Mouse (Mus musculus): ENCODE results near the gene Cacna2d3. TPM values are rescaled to one million over a fixed set of nuclear protein-coding genes. Genes with fewer than 3 reads are reported as not detected.

Cacna2d3 gene
- polyA plus RNA-seq, 1 experiment from 2014 or later, result 16.2 TPM

DNA sequence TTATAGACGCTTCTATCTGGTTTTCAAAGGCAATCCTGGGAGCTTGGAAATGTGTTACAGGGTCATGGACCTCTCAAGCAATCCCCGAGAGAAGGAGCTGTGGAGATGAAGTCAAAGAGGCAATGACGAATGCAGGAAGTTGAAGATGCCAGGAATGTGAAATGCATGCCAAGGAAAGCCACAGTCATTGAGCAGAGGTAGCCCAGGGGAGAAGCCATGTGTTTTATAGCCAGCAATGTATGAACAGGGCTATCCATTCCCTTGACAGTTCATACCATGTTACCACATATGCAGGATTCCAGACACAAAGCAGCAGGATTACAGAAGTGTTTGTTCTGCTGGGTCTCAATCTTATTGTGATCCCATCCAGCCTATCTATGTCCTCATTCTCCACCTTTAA, 359.2 kb downstream of the Cacna2d3 start:
- H3K36me3 ChIP-seq (ENCODE audit: control insufficient read depth, insufficient read depth, low read length), result no peaks in the 10 kb centered on the region
- WGBS, result 74% methylated on average over 3 of the region's 3 CpGs
- H3K27ac ChIP-seq (ENCODE audit: low read depth, low read length), result no peak overlapping the region
- H3K4me3 ChIP-seq (ENCODE audit: low read depth, low read length), result no peak overlapping the region
- DNase-seq (ENCODE audit: low spot score, missing footprints) (peak; percentile 49), ATAC-seq (ENCODE audit: low FRiP score) (no peak)
- no peak overlapping the region for H3K9ac ChIP-seq (ENCODE audit: low read length)
- H3K4me2 ChIP-seq, result no peak overlapping the region
- no peaks in the 10 kb centered on the region for H3K4me1 ChIP-seq (ENCODE audit: control insufficient read depth, insufficient read depth, low read length)
- no peaks in the 10 kb centered on the region for H3K27me3 ChIP-seq (ENCODE audit: control insufficient read depth, insufficient read depth, low read length)
- no peaks in the 10 kb centered on the region for H3K9me3 ChIP-seq (ENCODE audit: control insufficient read depth, low read length)

DNA sequence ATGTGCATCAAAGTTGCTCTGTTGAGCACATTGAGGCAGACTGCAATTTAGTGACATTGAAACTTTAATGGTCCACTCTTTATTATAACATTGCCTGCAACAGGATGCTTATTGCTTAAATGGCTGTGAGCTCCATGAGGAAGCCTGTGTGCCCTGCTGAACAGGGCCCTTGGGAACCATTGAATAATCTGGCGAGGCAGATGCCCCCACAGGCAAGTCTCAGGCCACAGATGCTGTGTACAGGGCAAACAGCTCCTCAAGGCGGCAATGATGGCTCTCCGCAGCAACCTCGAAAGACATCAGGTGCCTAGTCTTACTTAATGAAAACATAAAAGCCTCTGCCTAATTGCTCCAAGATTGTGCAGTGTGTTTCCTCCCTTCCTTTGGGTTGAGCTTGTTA, 371.0 kb downstream of the Cacna2d3 start:
- Histone ChIP-seq H3K9me3 (ENCODE audit: control insufficient read depth, low read length) (no peaks in the 10 kb centered on the region), H3K9ac (ENCODE audit: low read length) (no peak overlapping the region), H3K27ac (ENCODE audit: low read depth, low read length) (no peak overlapping the region), H3K36me3 (ENCODE audit: control insufficient read depth, insufficient read depth, low read length) (no peaks in the 10 kb centered on the region), H3K4me3 (ENCODE audit: low read depth, low read length) (no peak overlapping the region), H3K4me2 (no peak overlapping the region), H3K4me1 (ENCODE audit: control insufficient read depth, insufficient read depth, low read length) (no peaks in the 10 kb centered on the region), H3K27me3 (ENCODE audit: control insufficient read depth, insufficient read depth, low read length) (no peaks in the 10 kb centered on the region)
- no peak for ATAC-seq (ENCODE audit: low FRiP score)
- WGBS, result 72% methylated on average over 4 of the region's 4 CpGs
- DNase-seq (ENCODE audit: low spot score, missing footprints), result no peak

DNA sequence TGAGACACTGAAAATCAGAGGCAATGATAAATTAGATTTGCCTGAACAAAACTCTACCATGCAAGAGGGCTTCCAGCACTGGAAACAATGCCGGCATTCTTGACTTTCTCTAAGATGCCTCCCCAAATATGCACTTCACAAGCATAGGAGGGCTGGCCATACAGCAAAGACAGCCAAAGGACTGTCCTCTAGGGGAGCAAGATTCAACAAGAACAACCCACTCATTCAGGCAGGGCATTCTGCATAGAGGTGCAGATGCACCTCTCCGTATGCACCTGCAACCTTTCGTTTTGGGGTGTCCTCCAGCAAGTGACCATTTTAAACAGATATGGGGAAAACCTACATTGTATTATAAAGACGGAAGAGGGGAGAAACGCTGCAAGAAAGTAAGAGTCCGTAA, 380.1 kb downstream of the Cacna2d3 start:
- H3K4me2 ChIP-seq, result no peak overlapping the region
- 90% methylated on average over 6 of the region's 6 CpGs for WGBS
- DNase-seq (ENCODE audit: low spot score, missing footprints), result peak; percentile 72
- H3K9ac ChIP-seq (ENCODE audit: low read length), result no peak overlapping the region
- H3K4me3 ChIP-seq (ENCODE audit: low read depth, low read length), result no peak overlapping the region
- H3K27ac ChIP-seq (ENCODE audit: low read depth, low read length), result 0 out of 2 replicates have a peak overlapping the region, but pooled peaks have one; percentile 5
- peaks cover 4% of the 10 kb centered on the region; the same call in 1 of the 2 replicates for H3K4me1 ChIP-seq (ENCODE audit: control insufficient read depth, insufficient read depth, low read length)
- no peak for ATAC-seq (ENCODE audit: low FRiP score)
- H3K27me3 ChIP-seq (ENCODE audit: control insufficient read depth, insufficient read depth, low read length), result no peaks in the 10 kb centered on the region
- no peaks in the 10 kb centered on the region for H3K9me3 ChIP-seq (ENCODE audit: control insufficient read depth, low read length)
- H3K36me3 ChIP-seq (ENCODE audit: control insufficient read depth, insufficient read depth, low read length), result no peaks in the 10 kb centered on the region

DNA sequence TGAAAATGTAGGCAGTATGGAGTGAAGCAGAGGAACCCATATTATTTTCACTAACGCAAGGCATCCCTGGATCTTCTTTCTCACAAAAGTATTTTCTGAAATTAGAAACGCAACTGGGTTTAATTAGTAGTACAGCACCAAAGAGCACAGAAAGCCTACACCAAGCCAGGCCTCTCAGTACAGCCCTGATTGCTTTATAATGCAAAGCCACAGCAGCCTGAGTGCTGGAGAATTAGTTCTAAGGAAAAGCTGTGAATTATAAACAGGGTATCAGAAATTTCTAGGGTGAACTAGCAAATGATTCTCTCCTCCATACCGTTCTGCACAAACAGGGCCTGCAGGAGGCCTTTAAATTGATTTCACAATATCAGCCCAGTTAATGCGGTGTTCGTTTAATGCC, 380.9 kb downstream of the Cacna2d3 start:
- 51% methylated on average over 5 of the region's 5 CpGs for WGBS

DNA sequence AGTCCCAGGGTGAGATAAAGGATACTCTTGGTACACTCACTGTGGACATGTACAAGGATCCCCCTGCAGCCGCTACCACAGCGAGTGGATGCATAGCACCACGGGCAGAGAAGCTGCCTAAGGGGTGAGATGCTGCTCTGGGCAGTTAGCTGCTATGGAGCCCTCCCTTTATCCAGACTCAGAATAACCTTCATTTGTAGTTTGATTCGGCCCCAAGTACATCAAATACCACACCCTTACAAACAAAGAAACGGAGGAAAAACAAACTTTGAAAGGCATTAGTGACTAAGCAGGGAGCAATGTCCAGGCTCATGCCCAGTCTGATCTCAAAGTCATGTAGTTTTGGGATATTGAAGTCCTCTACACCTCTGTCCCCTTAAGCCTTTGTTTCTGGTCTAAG, 386.8 kb downstream of the Cacna2d3 start:
- no peak for DNase-seq (ENCODE audit: low spot score, missing footprints)
- 85% methylated on average over 5 of the region's 5 CpGs for WGBS

More for the DNA sequence above, 380.9 kb downstream of the Cacna2d3 start:
- Histone ChIP-seq H3K4me1 (ENCODE audit: control insufficient read depth, insufficient read depth, low read length) (peaks cover 4% of the 10 kb centered on the region; the same call in 1 of the 2 replicates), H3K4me2 (no peak overlapping the region), H3K27me3 (ENCODE audit: control insufficient read depth, insufficient read depth, low read length) (no peaks in the 10 kb centered on the region), H3K36me3 (ENCODE audit: control insufficient read depth, insufficient read depth, low read length) (no peaks in the 10 kb centered on the region), H3K4me3 (ENCODE audit: low read depth, low read length) (no peak overlapping the region), H3K9ac (ENCODE audit: low read length) (no peak overlapping the region), H3K9me3 (ENCODE audit: control insufficient read depth, low read length) (no peaks in the 10 kb centered on the region), H3K27ac (ENCODE audit: low read depth, low read length) (no peak overlapping the region)
- DNase-seq (ENCODE audit: low spot score, missing footprints) (peak; percentile 79), ATAC-seq (ENCODE audit: low FRiP score) (no peak)

DNA sequence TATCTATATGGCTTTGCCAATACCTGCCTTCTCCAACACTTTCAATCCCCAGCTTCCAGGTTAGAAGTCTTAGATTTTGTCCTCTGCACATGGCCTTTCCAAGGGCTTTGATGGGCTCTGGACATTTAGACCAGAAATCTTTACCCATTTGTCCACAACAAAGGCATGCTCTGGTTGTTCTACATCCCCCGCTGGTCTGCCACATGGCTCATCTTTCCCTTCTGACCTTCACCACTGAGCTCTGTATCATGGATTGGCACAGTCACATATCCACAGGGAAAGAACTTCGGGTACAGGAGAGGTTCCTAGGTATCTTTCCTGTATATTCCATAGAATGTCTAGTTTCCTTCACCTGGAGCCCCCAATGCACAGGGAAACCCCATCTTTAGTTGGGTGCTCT, 387.4 kb downstream of the Cacna2d3 start:
- no peak for ATAC-seq (ENCODE audit: low FRiP score)
- WGBS, result 95% methylated on average over 2 of the region's 2 CpGs
- no peaks in the 10 kb centered on the region for H3K36me3 ChIP-seq (ENCODE audit: control insufficient read depth, insufficient read depth, low read length)
- H3K27me3 ChIP-seq (ENCODE audit: control insufficient read depth, insufficient read depth, low read length), result no peaks in the 10 kb centered on the region
- no peak overlapping the region for H3K4me3 ChIP-seq (ENCODE audit: low read depth, low read length)
- DNase-seq (ENCODE audit: low spot score, missing footprints), result no peak
- no peaks in the 10 kb centered on the region for H3K4me1 ChIP-seq (ENCODE audit: control insufficient read depth, insufficient read depth, low read length)
- H3K27ac ChIP-seq (ENCODE audit: low read depth, low read length), result no peak overlapping the region
- no peak overlapping the region for H3K9ac ChIP-seq (ENCODE audit: low read length)
- H3K4me2 ChIP-seq, result no peak overlapping the region
- H3K9me3 ChIP-seq (ENCODE audit: control insufficient read depth, low read length), result no peaks in the 10 kb centered on the region

More for the DNA sequence above, 386.8 kb downstream of the Cacna2d3 start:
- no peak for ATAC-seq (ENCODE audit: low FRiP score)
- Histone ChIP-seq H3K9me3 (ENCODE audit: control insufficient read depth, low read length) (no peaks in the 10 kb centered on the region), H3K4me1 (ENCODE audit: control insufficient read depth, insufficient read depth, low read length) (no peaks in the 10 kb centered on the region), H3K4me3 (ENCODE audit: low read depth, low read length) (no peak overlapping the region), H3K9ac (ENCODE audit: low read length) (no peak overlapping the region), H3K4me2 (no peak overlapping the region), H3K27ac (ENCODE audit: low read depth, low read length) (no peak overlapping the region), H3K36me3 (ENCODE audit: control insufficient read depth, insufficient read depth, low read length) (no peaks in the 10 kb centered on the region), H3K27me3 (ENCODE audit: control insufficient read depth, insufficient read depth, low read length) (no peaks in the 10 kb centered on the region)

DNA sequence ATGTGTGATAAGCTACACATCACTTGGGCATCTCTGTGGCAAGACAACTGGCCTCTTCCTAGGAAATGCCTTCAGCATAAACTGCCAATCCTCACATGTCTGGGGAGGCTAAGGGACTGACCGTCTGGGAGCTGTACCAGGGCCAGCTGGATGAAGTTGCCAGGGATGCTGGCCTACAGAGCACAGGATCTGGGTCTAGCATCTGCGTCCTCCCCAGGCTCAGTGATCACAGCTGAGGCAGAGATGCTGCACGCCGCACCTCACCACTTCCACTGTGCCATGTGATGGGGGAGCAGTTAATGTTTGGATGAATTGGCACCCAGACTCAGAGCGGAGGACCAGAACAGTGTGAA, 397.3 kb downstream of the Cacna2d3 start:
- DNase-seq (ENCODE audit: low spot score, missing footprints) (no peak), ATAC-seq (ENCODE audit: low FRiP score) (no peak)
- H3K4me3 ChIP-seq (ENCODE audit: low read depth, low read length), result no peak overlapping the region
- 84% methylated on average over 5 of the region's 5 CpGs for WGBS
- H3K27ac ChIP-seq (ENCODE audit: low read depth, low read length), result no peak overlapping the region
- no peaks in the 10 kb centered on the region for H3K27me3 ChIP-seq (ENCODE audit: control insufficient read depth, insufficient read depth, low read length)
- H3K4me1 ChIP-seq (ENCODE audit: control insufficient read depth, insufficient read depth, low read length), result no peaks in the 10 kb centered on the region
- no peaks in the 10 kb centered on the region for H3K36me3 ChIP-seq (ENCODE audit: control insufficient read depth, insufficient read depth, low read length)
- no peak overlapping the region for H3K9ac ChIP-seq (ENCODE audit: low read length)
- no peak overlapping the region for H3K4me2 ChIP-seq
- peaks cover 3% of the 10 kb centered on the region; the same call in 1 of the 2 replicates for H3K9me3 ChIP-seq (ENCODE audit: control insufficient read depth, low read length)

DNA sequence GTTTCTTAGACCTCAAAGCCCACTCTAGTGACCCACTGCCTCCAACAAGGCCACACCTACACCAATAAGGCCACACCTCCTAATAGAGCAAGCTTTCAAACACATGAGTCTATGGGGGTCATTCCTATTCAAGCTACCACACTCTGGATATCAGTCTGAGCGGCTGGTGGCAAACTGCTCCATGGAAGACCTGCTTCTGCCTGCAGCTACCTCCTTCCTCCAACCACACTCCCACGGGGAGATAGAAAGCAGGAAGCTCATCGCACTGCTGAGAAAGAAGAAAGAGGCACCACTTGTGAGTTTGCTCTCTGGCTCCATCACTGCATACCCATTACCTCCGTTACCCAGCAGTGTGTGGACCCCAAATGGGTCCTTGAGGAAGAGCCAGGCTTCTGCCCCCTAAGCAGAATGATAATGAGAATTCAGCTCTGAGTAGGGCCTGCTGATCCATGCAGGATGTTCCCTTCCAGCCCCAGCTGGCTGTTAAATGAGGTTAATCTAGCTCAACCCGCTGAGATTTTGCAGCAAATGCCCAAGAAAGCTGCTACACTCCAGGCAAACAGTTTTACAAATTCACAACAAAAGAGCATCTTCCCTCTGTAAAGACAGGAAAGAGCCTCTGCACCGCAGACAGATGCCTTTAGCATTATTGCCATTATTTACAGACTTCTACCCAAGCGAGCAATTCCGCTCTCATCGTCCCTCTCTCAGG, 397.8 kb downstream of the Cacna2d3 start:
- no peak for ATAC-seq (ENCODE audit: low FRiP score)
- H3K9me3 ChIP-seq (ENCODE audit: control insufficient read depth, low read length), result peaks cover 3% of the 10 kb centered on the region; the same call in 1 of the 2 replicates
- H3K27ac ChIP-seq (ENCODE audit: low read depth, low read length), result no peak overlapping the region
- H3K9ac ChIP-seq (ENCODE audit: low read length), result no peak overlapping the region
- 85% methylated on average over 9 of the region's 9 CpGs for WGBS
- H3K4me3 ChIP-seq (ENCODE audit: low read depth, low read length), result no peak overlapping the region
- DNase-seq (ENCODE audit: low spot score, missing footprints), result no peak
- H3K27me3 ChIP-seq (ENCODE audit: control insufficient read depth, insufficient read depth, low read length), result no peaks in the 10 kb centered on the region
- H3K4me2 ChIP-seq, result no peak overlapping the region
- no peaks in the 10 kb centered on the region for H3K4me1 ChIP-seq (ENCODE audit: control insufficient read depth, insufficient read depth, low read length)
- H3K36me3 ChIP-seq (ENCODE audit: control insufficient read depth, insufficient read depth, low read length), result no peaks in the 10 kb centered on the region

DNA sequence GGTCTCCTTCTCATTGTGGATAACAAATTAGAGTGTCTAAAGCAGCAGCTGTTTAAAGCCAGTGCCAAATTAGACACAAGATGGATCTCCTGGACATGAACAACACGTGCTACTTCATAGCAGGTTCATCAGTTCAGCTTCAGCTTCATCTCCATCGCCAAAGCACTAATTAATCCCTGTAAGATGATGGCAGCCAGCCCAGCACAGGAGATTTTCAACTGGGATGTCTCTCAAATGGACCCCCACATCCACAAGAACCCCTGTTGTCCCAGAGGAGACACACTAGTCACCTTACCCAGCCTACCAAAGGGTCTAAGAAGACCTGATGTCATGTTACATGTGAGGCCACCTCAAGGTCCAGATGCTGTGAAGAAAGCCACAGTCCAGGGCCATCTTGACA, 408.2 kb downstream of the Cacna2d3 start:
- H3K9me3 ChIP-seq (ENCODE audit: control insufficient read depth, low read length), result no peaks in the 10 kb centered on the region
- WGBS, result 84% methylated on average over 2 of the region's 2 CpGs

More for the DNA sequence above, 408.2 kb downstream of the Cacna2d3 start:
- H3K27me3 ChIP-seq (ENCODE audit: control insufficient read depth, insufficient read depth, low read length), result no peaks in the 10 kb centered on the region
- no peaks in the 10 kb centered on the region for H3K36me3 ChIP-seq (ENCODE audit: control insufficient read depth, insufficient read depth, low read length)
- no peak for ATAC-seq (ENCODE audit: low FRiP score)
- DNase-seq (ENCODE audit: low spot score, missing footprints), result no peak
- no peaks in the 10 kb centered on the region; the same call in 1 of the 2 replicates for H3K4me1 ChIP-seq (ENCODE audit: control insufficient read depth, insufficient read depth, low read length)
- H3K27ac ChIP-seq (ENCODE audit: low read depth, low read length), result no peak overlapping the region
- H3K4me3 ChIP-seq (ENCODE audit: low read depth, low read length), result no peak overlapping the region
- no peak overlapping the region for H3K9ac ChIP-seq (ENCODE audit: low read length)
- H3K4me2 ChIP-seq, result no peak overlapping the region
